Mouse (Mus musculus): ENCODE results near the gene Kcnip1. TPM values are rescaled to one million over a fixed set of nuclear protein-coding genes. Genes with fewer than 3 reads are reported as not detected.

The Kcnip1 gene
- total RNA-seq, 2 experiments from 2014 or later = not detected

DNA sequence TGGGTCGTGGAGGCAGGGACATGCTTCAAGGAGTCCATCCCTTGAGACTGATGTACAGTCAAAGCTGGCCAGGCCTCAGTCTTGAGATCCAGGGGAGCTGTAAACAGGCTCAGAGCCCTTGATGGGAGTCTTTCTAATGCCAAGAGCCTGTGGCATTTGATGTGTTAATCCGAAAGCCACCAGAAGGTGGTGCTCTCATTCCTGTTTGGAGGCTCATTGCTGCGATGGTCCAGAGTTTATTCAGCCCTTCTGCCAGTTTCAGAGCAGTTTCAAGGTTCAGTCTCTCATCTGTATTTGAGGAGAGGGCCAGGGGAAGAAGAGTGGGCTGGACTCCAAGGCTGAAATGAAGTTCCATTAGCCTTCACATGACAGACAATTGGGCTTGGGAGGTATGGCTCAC is 259.7 kb downstream of the Kcnip1 start:
- ATAC-seq (replicated peaks; ENCODE audit: low FRiP score, poor library complexity, severe bottlenecking) = no peak

DNA sequence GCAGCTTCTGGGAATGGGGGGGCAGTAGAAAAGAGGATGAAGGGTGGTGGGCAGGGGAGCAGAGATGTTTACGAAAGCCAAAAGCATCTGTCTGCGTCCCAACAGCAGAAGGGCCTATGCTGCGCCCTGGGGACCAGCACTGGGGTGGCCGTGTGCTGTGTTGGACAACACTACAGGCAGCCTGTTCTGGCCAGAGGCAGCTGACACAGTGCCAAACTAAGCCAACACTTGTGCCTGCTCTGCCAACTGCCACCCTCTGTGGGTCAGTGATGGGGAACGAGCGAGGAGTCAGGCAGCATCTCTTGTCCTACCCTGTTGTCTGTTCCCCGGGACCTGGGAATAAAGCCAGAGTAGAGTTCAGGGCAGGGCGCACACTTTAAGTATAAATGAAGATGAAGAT is 260.6 kb downstream of the Kcnip1 start:
- ATAC-seq (replicated peaks; ENCODE audit: low FRiP score, poor library complexity, severe bottlenecking) = no peak

DNA sequence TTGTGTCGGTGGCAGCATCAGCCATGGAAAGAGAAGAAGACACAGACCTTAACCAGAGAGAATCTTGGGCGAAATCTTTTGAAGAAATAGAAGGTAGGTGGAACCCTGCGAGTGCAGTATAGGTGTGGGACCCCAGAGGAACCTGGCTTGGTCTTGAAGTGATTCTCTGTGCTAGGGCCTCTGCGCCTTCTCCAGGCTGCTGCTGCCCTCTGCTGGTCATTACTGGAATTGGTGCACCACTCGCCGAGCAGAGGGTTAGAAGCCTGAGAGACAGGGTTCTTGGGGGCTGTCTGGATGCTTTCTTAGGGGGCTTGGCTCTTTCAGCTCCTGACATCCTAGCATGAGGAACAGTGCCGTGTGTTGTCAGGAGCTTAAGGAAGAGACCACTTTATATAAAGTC is 271.7 kb downstream of the Kcnip1 start:
- peak; percentile 80 for ATAC-seq (replicated peaks; ENCODE audit: low FRiP score, poor library complexity, severe bottlenecking)

DNA sequence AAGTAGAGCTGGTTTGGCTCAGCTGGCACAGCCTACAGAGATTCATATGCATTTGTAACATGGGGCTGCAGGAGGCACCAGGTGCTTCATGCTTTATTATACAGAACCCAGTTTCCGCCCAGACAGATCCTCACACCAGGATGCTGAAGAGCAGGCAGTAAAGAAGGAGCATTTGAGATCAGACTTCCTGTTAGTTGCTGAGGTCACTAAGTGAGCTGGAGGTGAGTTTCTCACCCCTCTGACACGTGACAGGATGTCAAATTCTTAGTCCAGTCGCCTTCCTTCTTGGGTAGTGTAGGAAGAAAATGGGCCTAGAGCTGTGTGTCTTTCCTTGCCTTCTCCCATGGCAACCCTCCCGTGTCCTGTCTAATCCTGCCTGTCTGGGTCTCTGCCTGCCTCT is 286.2 kb downstream of the Kcnip1 start:
- no peak for ATAC-seq (replicated peaks; ENCODE audit: low FRiP score, poor library complexity, severe bottlenecking)

DNA sequence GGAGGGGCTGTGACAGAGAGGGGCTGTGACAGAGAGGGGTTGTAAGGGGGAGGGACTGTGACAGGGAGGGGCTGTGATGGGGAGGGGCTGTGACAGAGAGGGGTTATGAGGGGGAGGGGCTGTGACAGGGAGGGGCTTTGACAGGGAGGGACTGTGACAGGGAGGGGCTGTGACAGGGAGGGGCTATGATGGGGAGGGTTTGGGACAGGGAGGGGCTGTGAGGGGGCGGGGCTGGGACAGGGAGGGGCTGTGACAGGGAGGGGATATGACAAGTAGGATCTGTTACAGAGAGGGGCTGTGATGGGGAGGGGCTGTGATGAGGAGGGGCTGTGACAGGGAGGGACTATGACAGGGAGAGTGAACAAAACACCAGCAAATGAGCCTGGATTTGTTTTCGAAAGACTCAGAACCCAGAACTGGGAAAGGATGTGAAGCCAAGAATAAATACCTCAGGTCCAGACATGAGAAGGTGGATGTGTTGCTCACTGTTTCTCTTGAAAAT is 290.9 kb downstream of the Kcnip1 start:
- ATAC-seq (replicated peaks; ENCODE audit: low FRiP score, poor library complexity, severe bottlenecking) = no peak

DNA sequence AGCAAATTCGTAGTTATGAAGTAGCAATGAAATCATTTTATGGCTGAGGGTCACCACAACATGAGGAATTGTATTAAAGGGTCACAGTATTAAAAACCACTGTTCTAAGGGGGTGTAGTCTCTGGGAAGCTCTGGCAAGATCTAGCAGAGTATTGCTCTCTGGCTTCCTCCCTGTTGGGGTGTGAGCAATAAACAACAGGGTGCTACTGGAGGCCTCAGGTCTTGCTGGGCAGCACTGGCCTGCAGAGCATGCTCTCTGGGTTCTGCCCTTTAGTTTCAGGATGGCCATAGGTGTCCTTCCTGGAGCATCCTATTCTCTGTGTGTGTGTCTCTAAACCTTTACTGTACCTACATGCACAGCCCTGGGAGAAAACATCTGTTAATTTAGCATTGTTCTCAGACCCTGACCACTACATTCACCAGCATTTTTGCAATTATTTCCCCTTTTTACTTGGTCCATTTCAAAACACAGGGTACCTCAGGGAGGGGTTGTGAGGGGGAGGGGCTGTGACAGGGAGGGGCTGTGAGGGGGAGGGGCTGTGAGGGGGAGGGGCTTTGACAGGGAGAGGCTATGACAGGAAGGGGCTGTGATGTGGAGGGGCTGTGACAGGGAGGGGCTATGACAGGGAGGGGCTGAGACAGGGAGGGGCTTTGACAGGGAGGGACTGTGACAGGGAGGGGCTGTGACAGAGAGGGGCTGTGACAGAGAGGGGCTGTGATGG is 291.6 kb downstream of the Kcnip1 start:
- no peak for ATAC-seq (replicated peaks; ENCODE audit: low FRiP score, poor library complexity, severe bottlenecking)

DNA sequence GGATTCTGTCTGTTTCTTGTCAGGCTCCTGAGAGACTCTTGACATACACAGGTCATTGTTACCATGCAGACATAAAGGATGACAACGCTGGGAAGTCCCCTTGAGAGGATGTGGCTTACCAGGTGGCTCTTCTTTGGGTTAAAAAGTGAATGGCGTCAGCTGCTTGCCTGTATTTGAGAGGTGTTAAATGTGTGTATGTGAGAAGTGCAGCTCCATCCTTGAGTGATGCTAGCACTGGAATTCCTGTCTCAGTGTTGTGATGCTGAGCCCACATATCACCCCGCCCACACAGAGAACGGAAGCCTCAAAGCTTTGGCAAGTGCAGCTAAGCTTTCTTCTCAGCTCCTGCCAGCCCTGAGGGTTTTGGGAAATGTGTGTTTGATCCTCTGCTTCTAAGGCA is 292.2 kb downstream of the Kcnip1 start:
- no peak for ATAC-seq (replicated peaks; ENCODE audit: low FRiP score, poor library complexity, severe bottlenecking)

DNA sequence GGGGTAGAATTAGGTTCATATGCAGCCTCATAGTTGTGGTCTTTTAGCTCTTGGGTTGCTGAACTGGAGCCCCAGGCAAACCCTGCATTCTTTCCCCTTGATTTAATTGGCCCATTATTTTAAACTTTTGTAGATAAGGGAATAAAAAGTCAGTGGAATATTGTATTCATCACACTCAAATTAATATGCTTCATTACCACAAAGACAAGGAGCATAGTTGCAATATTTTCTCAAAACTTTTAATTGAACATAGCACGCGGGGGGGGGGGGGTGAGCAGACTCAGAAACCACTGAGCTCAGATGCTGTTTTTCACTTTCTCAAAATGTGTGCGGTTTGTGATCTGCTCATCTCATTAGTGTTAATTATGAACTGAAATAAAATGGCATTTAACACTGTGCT is 302.8 kb downstream of the Kcnip1 start:
- ATAC-seq (replicated peaks; ENCODE audit: low FRiP score, poor library complexity, severe bottlenecking) = no peak

DNA sequence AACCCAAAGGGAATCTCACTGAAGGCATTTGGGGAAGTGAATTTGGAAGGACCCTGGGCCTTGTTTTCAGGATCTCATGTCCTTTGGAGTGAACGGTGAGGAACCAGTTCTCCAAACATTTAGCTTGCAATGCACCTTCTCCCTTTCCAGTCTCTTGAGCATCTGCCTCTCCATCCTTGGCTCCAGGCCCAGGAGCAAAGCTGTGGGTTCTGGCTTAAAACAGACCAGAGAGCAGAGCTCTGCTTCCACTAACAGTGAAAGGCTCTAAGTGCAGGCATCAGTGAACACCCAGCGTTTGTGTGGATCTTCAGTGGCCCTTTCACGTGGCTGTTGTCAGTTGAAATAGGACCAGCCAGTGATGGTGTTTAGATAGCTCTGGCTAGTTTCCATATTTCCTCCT is 307.0 kb downstream of the Kcnip1 start:
- ATAC-seq (replicated peaks; ENCODE audit: low FRiP score, poor library complexity, severe bottlenecking) = no peak

DNA sequence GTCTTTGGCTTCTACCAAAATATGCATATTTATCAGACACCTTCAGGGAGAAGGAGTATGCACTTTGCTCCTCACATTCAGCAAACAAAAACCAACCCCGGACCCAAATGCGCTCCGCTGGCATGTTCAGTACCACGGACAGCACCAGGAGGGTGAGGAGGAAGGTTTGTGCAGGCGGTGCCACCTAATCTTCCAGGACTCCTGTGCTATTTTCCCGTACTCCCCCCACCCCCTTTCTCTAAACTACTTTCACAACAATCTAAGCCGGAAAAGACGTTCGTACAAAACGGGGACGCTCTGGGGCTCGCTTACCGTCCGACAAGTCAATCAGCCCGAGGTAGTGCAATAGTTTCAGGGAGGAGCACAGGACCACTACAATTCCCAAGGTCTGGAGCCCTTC is 312.8 kb downstream of the Kcnip1 start:
- ATAC-seq (replicated peaks; ENCODE audit: low FRiP score, poor library complexity, severe bottlenecking) = no peak

DNA sequence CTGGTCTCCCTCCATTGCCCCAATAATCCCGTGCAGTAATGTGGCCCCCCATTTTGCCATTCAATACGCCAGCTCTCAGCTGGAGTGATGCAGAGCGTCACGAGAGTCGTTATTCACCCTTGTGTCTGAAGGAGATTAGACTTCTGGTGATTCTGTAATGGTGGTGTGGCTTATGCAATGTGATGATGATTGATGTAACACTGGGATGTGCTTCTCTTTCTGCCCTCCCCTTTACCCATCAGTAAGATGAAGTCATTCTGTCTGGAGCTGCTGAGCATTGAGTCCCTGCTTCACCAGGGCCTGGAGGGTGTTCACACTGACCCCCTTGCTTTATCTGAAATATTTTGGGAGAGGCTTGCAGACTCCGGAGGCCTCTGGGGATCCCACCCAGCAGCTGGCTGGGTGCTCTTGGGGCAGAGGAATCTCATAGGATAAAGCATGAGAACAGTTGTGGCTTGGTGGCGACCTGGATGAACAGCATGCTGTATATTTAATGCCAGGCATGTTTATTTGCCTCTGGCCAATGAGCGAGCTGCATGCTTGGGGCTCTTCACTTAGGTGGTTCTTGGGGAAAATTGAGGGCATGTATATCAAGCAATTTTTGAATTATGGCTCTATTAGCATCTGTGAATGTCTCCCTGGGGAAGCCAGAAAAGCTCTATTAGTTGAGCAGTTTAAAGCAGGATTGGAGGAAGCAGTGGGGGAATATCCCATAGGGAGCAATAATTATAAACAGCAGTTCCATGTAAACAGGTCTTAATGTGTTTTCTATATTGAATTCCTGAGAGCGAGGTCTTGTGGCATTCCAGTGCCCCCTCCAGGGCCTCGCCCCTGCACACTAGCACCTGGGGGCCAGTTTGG is 322.6 kb downstream of the Kcnip1 start:
- ATAC-seq (replicated peaks; ENCODE audit: low FRiP score, poor library complexity, severe bottlenecking) = no peak

DNA sequence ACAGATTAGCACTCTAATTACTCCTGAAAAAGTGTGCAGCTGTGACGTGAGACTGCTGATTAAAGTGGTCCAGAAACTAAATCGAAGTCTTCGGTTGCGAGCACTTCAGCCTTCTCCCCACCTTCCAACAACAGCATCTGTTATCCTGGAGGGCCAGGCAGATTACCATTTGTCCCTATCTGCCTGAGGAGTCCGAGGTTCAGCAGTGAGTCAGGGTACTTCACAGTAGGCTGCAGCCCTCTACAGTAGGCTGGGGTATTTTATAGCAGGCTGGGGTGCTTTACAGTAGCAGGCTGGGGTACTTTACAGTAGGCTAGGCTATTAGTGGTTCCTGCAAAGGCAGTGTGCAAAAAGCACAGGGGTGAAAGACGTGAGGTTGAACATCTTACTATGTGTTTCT is 324.6 kb downstream of the Kcnip1 start:
- no peak for ATAC-seq (replicated peaks; ENCODE audit: low FRiP score, poor library complexity, severe bottlenecking)

DNA sequence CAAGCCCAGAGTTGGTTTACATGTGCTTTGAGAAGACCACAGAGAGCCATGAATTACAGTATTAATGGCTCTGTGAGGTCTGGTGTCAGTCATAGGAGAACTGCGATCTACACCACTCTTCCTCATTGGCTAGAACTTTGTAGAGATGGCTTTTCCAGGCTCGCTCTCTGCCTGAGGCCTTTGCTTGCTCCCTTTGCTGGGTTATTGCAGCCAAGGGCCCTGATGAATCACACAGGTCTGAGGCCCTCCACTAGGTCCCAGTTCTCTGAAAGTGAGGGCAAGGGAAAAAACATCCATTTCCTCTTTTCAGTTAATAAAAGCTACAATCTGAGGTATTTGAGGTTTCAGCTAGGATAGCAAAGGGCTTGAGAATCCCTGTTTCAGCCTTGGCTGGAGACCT is 329.4 kb downstream of the Kcnip1 start:
- ATAC-seq (replicated peaks; ENCODE audit: low FRiP score, poor library complexity, severe bottlenecking) = no peak

DNA sequence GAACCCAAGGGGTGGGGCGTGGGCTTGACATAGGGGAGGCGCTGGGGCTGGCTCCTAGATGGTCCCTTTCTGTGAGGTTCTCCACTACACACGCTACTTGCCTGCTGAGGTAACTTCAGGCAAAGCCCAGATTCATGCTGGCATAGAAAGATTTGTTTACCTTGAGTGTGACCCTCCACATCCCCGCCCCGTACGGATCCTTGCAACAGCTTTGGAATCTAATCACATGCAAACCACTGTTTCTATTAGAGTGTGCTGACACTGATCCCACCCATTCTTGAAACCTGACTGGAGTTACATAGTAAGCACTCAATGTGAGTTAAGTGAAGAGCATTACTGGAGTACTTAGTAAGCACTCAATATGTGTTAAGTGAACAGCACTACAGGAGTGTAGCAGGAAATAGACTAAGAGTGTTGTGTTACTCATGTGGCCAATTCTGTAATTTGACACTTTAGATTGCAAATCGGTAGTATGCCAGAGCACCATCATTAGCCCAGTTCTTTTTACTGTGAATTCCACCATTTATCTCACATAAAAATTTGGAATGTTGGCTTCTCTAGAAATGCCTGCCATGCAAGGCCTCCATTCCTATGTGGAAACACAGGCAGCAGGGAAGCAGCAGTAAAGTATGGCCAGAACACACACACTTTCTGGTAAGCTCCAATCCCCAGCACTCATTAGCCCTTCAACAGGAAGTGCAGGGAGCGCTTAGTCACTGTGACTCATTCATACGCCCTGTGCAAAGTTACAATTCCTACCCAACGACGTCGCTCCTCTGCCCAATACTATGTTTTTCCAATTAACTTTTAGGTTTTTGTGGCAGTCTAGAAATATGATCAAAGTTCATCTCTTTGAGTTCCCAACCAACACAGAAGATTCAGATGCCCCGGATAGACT is 332.7 kb downstream of the Kcnip1 start:
- no peak for ATAC-seq (replicated peaks; ENCODE audit: low FRiP score, poor library complexity, severe bottlenecking)

DNA sequence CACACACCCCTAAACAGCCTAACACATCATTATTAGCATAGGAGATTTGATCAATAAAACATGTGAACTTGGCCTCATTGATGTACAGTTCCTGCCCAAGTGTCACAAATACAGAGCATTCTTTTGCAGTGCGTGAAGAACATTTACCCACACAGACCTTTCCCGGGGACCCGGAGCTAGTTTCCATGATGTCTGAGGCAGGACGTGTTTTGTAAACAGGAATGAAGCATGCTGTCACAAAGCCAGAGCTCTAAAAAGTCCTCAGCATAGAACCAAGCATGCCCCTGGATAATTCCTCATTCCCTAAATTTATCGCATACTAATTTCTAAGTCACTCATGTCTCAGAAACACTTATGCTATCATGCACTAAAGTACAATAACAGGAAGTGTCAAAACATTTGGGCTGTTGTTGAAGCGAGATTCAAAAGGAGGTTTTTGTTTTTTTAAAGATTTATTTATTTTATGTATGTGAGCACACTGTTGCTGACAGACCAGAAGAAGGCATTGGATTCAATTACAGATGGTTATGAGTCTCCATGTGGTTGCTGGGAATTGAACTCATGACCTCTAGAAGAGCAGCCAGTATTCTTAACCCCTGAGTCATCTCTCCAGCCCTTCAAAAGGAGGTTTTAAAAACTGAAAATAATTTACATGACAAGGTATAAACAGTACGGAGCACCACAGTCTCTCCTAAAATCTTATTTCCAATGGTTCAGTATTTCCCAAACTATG is 336.9 kb downstream of the Kcnip1 start:
- ATAC-seq (replicated peaks; ENCODE audit: low FRiP score, poor library complexity, severe bottlenecking) = no peak

DNA sequence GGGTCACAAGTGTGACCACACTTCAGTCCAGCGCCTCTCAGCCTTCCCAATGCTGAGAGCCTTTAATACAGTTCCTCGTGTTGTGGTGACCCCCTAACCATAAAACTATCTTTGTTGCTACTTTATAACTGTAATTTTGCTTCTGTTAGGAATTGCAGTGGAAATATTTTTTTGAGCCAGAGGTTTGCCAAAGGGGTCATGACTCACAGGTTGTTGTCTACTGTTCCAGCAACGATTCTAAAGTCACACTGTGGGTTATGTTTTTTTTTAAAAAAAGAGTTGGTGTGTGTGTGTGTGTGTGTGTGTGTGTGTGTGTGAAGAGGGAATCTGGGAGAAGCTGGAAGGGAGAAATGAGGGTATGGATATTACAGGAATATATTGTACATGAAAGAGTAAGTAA is 337.7 kb downstream of the Kcnip1 start:
- ATAC-seq (replicated peaks; ENCODE audit: low FRiP score, poor library complexity, severe bottlenecking) = no peak

DNA sequence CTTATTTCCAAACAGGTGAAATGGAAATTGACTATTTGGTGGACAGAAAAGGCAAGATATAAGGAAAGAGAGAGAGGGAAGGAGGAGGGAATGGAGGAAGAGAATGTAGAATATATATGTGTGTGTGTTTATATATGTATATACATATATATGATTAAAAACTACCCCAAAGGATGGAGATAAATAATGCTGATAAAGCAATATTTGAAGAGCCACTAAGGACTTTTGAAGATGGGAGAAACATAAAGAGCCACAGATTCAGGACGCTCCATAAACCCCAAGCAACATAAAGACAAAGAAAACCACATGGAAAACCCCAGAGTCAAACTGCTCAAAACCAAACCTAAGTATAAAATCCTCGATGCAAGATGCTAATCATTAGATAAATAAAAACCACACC is 338.5 kb downstream of the Kcnip1 start:
- ATAC-seq (replicated peaks; ENCODE audit: low FRiP score, poor library complexity, severe bottlenecking) = no peak

DNA sequence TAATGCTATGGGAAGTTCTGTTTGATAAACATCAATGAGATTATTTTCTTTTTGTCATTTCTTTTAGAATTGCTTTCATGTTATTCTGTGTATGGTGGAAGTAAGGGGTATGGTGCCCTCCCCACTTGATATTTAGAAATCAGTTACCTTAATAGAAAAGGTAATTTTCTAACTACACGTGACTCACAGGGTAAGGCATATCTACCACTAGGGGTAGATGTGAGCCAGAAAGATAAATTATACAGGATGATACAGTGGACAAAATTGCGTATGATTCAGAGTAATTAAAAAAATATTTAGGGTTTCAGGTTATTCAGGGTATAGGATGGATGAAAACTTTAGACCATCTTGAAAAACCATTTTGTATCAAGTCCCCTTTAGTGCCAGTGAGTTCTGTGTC is 343.6 kb downstream of the Kcnip1 start:
- ATAC-seq (replicated peaks; ENCODE audit: low FRiP score, poor library complexity, severe bottlenecking) = no peak

DNA sequence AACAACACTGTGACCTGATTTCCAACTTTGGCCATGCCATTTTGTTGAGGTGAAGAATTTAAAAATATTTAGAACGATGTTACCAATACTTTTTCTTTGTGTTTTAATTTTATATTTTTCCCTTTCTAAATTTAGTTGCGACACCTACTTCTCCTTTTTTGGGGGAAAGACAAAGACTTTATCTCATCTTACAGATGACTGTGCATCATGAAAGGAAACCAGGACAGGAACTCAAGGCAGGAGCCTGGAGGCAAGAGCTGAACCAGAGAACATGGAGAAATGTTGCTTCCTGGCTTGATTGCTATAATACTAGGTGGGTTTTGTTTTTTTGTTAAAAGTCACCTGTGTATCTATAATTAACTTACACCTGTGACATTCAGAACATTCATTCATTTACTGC is 355.8 kb downstream of the Kcnip1 start:
- ATAC-seq (replicated peaks; ENCODE audit: low FRiP score, poor library complexity, severe bottlenecking) = no peak
